40 mouse cellular contexts compared by ENCODE assay signal in the genomic region with DNA sequence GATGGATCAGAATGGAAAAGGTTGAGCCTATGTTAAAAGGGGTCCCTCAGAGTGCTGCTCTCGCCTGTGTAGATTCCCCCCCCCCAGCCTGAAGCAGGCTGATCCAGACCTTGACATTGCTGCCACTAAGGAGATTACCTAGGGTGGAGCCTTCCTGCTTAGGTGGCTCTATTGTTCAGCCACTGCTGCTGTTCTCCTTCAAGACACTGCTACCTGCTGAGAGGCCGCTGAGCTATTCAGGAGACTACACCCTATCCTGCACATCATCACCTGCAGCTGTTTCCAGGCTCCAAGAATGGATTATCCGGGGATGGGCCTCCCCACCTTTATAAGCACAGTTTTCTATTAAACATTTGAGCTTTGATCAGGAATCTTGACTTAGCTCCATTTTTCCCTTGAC. TPM values are rescaled to one million over a fixed set of nuclear protein-coding genes. Genes with fewer than 3 reads are reported as not detected.
"Had no signal": no experiment of that assay in that cellular context is flagged by ENCODE, and none has a peak within 500 bp of the region (broad histone marks: within the 10 kb centered on the region; RNA-seq: fewer than 3 reads in every experiment).

No protein-coding gene starts in this region.

RNA-seq across cellular contexts. Expression of gene Gm3880, which starts 2.1 kb away (rescaled TPM):
- total RNA-seq: left cerebral cortex, postnatal 10 days; left cerebral cortex, postnatal 14 days; left cerebral cortex, postnatal 25 days; left cerebral cortex, postnatal 36 days; left cerebral cortex, postnatal 4 days; liver, adult 2 months; megakaryocyte progenitor cell, adult 5-6 weeks; megakaryocyte, adult 5-6 weeks; megakaryocyte-erythroid progenitor cell, adult 5-6 weeks; midbrain, postnatal 0 days; monocyte, adult 5-6 weeks had no signal
- polyA plus RNA-seq: limb, embryonic 10.5 days; limb, embryonic 11.5 days; limb, embryonic 12.5 days; limb, embryonic 13.5 days; limb, embryonic 14.5 days; limb, embryonic 15.5 days; liver, adult 2 months; liver, embryonic 11.5 days; liver, embryonic 12.5 days; liver, embryonic 13.5 days; liver, embryonic 14.5 days; liver, embryonic 15.5 days; liver, embryonic 16.5 days; liver, postnatal 0 days; lung, adult 2 months; lung, embryonic 14.5 days; lung, embryonic 15.5 days; lung, embryonic 16.5 days; lung, postnatal 0 days; macrophage; midbrain, embryonic 10.5 days; midbrain, embryonic 11.5 days; midbrain, embryonic 12.5 days; midbrain, embryonic 13.5 days; midbrain, embryonic 14.5 days; midbrain, embryonic 15.5 days; midbrain, embryonic 16.5 days; midbrain, postnatal 0 days; myocyte; neural tube, embryonic 11.5 days; neural tube, embryonic 12.5 days had no signal

RNA-seq across cellular contexts. Expression of gene Gm9112, which starts 22.7 kb away (rescaled TPM):
- total RNA-seq: left cerebral cortex, postnatal 10 days; left cerebral cortex, postnatal 14 days; left cerebral cortex, postnatal 25 days; left cerebral cortex, postnatal 36 days; left cerebral cortex, postnatal 4 days; liver, adult 2 months; megakaryocyte progenitor cell, adult 5-6 weeks; megakaryocyte, adult 5-6 weeks; megakaryocyte-erythroid progenitor cell, adult 5-6 weeks; midbrain, postnatal 0 days; monocyte, adult 5-6 weeks had no signal
- polyA plus RNA-seq: limb, embryonic 10.5 days; limb, embryonic 11.5 days; limb, embryonic 12.5 days; limb, embryonic 13.5 days; limb, embryonic 14.5 days; limb, embryonic 15.5 days; liver, adult 2 months; liver, embryonic 11.5 days; liver, embryonic 12.5 days; liver, embryonic 13.5 days; liver, embryonic 14.5 days; liver, embryonic 15.5 days; liver, embryonic 16.5 days; liver, postnatal 0 days; lung, adult 2 months; lung, embryonic 14.5 days; lung, embryonic 15.5 days; lung, postnatal 0 days; macrophage; midbrain, embryonic 10.5 days; midbrain, embryonic 11.5 days; midbrain, embryonic 12.5 days; midbrain, embryonic 13.5 days; midbrain, embryonic 14.5 days; midbrain, embryonic 15.5 days; midbrain, embryonic 16.5 days; midbrain, postnatal 0 days; myocyte; neural tube, embryonic 11.5 days; neural tube, embryonic 12.5 days had no signal

RNA-seq across cellular contexts. Expression of gene Dmrtc1b, which starts 23.0 kb away (rescaled TPM):
- total RNA-seq: left cerebral cortex, postnatal 10 days; left cerebral cortex, postnatal 14 days; left cerebral cortex, postnatal 25 days; left cerebral cortex, postnatal 36 days; left cerebral cortex, postnatal 4 days; liver, adult 2 months; megakaryocyte progenitor cell, adult 5-6 weeks; megakaryocyte, adult 5-6 weeks; megakaryocyte-erythroid progenitor cell, adult 5-6 weeks; midbrain, postnatal 0 days; monocyte, adult 5-6 weeks had no signal
- polyA plus RNA-seq: limb, embryonic 10.5 days; limb, embryonic 11.5 days; limb, embryonic 12.5 days; limb, embryonic 13.5 days; limb, embryonic 14.5 days; limb, embryonic 15.5 days; liver, adult 2 months; liver, embryonic 11.5 days; liver, embryonic 12.5 days; liver, embryonic 13.5 days; liver, embryonic 14.5 days; liver, embryonic 15.5 days; liver, embryonic 16.5 days; liver, postnatal 0 days; lung, adult 2 months; lung, embryonic 14.5 days; lung, embryonic 15.5 days; lung, embryonic 16.5 days; lung, postnatal 0 days; macrophage; midbrain, embryonic 10.5 days; midbrain, embryonic 11.5 days; midbrain, embryonic 12.5 days; midbrain, embryonic 13.5 days; midbrain, embryonic 14.5 days; midbrain, embryonic 15.5 days; midbrain, embryonic 16.5 days; midbrain, postnatal 0 days; myocyte; neural tube, embryonic 11.5 days; neural tube, embryonic 12.5 days had no signal
